Mouse (Mus musculus) forebrain, embryonic 10.5 days (tissue): Measurements from ENCODE around the gene Tmem201. TPM values are rescaled to one million over a fixed set of nuclear protein-coding genes. Genes with fewer than 3 reads are reported as not detected.

Source experiments
- DNase-seq: peaks from one replicate; pipeline ENCODE4 v3.0.0-alpha.2; 2017; ENCODE audit warnings: low spot score; ENCODE audit errors: extremely low spot score
- H3K27ac ChIP-seq: fragments of 300-500 bp; sonication (generic); 2 replicates; pipeline ENCODE4 v1.5.1; 2016; ENCODE audit warnings: mild to moderate bottlenecking
- H3K27me3 ChIP-seq: fragments of 300-500 bp; sonication (generic); 2 replicates; pipeline ENCODE4 v1.6.1; 2016; ENCODE audit warnings: mild to moderate bottlenecking; ENCODE audit not compliant: poor library complexity, severe bottlenecking
- H3K36me3 ChIP-seq: fragments of 300-500 bp; sonication (generic); replicated peaks from 2 replicates; pipeline ENCODE4 v1.6.1; 2016; ENCODE audit warnings: mild to moderate bottlenecking, moderate library complexity
- H3K4me1 ChIP-seq: fragments of 300-500 bp; sonication (generic); 2 replicates; pipeline ENCODE4 v1.6.1; 2016
- H3K4me3 ChIP-seq: fragments of 300-500 bp; sonication (generic); 2 replicates; pipeline ENCODE4 v1.5.1; 2016; ENCODE audit warnings: mild to moderate bottlenecking, moderate library complexity
- H3K9me3 ChIP-seq: fragments of 300-500 bp; sonication (generic); 2 replicates; pipeline ENCODE4 v1.6.1; 2016; ENCODE audit warnings: mild to moderate bottlenecking, moderate library complexity
- WGBS: fragments of 180-500 bp; shearing (Covaris S2); methylation state at CpG from one replicate; pipeline ENCODE4 v1.1.7; 2016; 5-methylcytosine and 5-hydroxymethylcytosine counted together
- polyA plus RNA-seq: library from polyadenylated mRNA; unstranded; fragments of >200 nt; fragmentation: Nextera tagmentation; extraction: Ambion mirVana; gene quantifications from 2 replicates; pipeline ENCODE4 v1.2.1, GENCODE M21; 2016

Gene Tmem201
- polyA plus RNA-seq, 1 experiment from 2014 or later, result 38.7 TPM

DNA sequence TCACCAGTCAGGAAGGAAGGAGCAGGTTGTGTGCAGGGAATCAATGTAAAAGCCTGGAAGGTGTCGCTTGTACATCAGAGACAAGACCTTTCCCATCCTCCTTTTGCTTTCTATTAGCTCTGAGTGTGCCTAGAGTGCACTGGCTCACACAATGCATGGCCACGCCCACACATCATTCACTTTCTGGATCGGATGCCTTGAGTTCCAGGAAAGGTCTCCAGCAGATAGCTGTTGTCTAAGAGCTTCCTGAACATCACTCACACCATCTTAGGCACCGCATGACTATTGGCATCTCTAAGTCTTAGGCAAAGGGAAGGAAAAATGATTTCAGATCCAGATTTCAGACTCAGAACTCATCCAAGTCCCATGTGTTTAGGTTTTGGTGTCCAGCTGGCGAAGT lies 1.6 kb upstream of the Tmem201 start:
- 82% methylated on average over 5 of the region's 5 CpGs for WGBS
- Histone ChIP-seq H3K27me3 (no peaks in the 10 kb centered on the region), H3K9me3 (no peaks in the 10 kb centered on the region), H3K36me3 (peaks cover 45% of the 10 kb centered on the region), H3K27ac (no peak overlapping the region), H3K4me1 (peaks cover 36% of the 10 kb centered on the region), H3K4me3 (no peak overlapping the region)
- DNase-seq, result no peak

- Histone ChIP-seq H3K4me1 (peaks cover 63% of the 10 kb centered on the region), H3K27ac (no peak overlapping the region; the same call in 1 of the 2 replicates), H3K9me3 (no peaks in the 10 kb centered on the region), H3K4me3 (peak overlapping the region; percentile 96), H3K36me3 (peaks cover 44% of the 10 kb centered on the region), H3K27me3 (no peaks in the 10 kb centered on the region)
- 61% methylated on average over 4 of the region's 4 CpGs for WGBS
- DNase-seq, result no peak
These were observed 1.3 kb downstream of the Tmem201 start for GRCm38 (mm10) chr4:149736581-149736980.

GRCm38 (mm10) chr4:149735624-149736250 lies 2.1 kb downstream of the Tmem201 start:
- 87% methylated on average over 5 of the region's 5 CpGs for WGBS
- Histone ChIP-seq H3K27me3 (no peaks in the 10 kb centered on the region), H3K4me3 (peak overlapping the region; percentile 96), H3K36me3 (peaks cover 45% of the 10 kb centered on the region), H3K27ac (no peak overlapping the region), H3K9me3 (no peaks in the 10 kb centered on the region), H3K4me1 (peaks cover 66% of the 10 kb centered on the region)
- no peak for DNase-seq

GRCm38 (mm10) chr4:149734730-149735475 lies 2.9 kb downstream of the Tmem201 start:
- Histone ChIP-seq H3K9me3 (no peaks in the 10 kb centered on the region), H3K36me3 (peaks cover 53% of the 10 kb centered on the region), H3K4me3 (peak overlapping the region; percentile 96), H3K27me3 (no peaks in the 10 kb centered on the region), H3K27ac (no peak overlapping the region), H3K4me1 (peaks cover 66% of the 10 kb centered on the region)
- 85% methylated on average over 10 of the region's 10 CpGs for WGBS
- no peak for DNase-seq

DNA sequence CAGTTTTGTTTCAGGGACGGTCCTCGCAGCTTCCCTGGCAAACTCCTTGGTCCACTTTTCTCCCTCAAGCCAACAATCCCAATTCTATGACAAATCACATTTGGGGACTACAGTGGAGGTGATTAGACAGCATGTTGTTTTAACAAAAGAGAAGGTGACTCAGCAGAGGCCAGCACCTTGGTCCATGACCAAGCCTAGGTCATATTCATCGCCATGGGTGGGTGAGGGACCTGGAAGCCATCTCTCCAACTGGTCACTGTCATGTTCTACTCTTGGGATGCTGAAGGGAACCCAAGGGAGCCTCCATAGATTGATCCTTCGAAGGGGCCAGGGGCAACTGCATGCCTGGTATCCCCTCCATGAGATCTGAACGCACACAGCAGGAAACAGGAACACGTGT lies 3.6 kb downstream of the Tmem201 start:
- 93% methylated on average over 6 of the region's 6 CpGs for WGBS
- Histone ChIP-seq H3K27ac (peak overlapping the region; percentile 63; the same call in 1 of the 2 replicates), H3K27me3 (no peaks in the 10 kb centered on the region), H3K36me3 (peaks cover 60% of the 10 kb centered on the region), H3K4me3 (no peak overlapping the region), H3K4me1 (peaks cover 72% of the 10 kb centered on the region), H3K9me3 (no peaks in the 10 kb centered on the region)
- no peak for DNase-seq

GRCm38 (mm10) chr4:149733748-149734147 lies 4.1 kb downstream of the Tmem201 start:
- peaks cover 77% of the 10 kb centered on the region for H3K4me1 ChIP-seq
- H3K36me3 ChIP-seq, result peaks cover 65% of the 10 kb centered on the region

GRCm38 (mm10) chr4:149732800-149733199 lies 5.0 kb downstream of the Tmem201 start:
- Histone ChIP-seq H3K4me1 (peaks cover 70% of the 10 kb centered on the region), H3K9me3 (no peaks in the 10 kb centered on the region), H3K36me3 (peaks cover 74% of the 10 kb centered on the region), H3K27ac (0 out of 2 replicates have a peak overlapping the region, but pooled peaks have one; percentile 13), H3K27me3 (no peaks in the 10 kb centered on the region), H3K4me3 (no peak overlapping the region)
- no peak for DNase-seq
- 85% methylated on average over 10 of the region's 10 CpGs for WGBS

More at GRCm38 (mm10) chr4:149733748-149734147, 4.1 kb downstream of the Tmem201 start:
- Histone ChIP-seq H3K27ac (peak overlapping the region; percentile 63), H3K9me3 (no peaks in the 10 kb centered on the region), H3K4me3 (peak overlapping the region; percentile 26; the same call in 1 of the 2 replicates), H3K27me3 (no peaks in the 10 kb centered on the region)
- WGBS, result 65% methylated on average over 6 of the region's 6 CpGs
- DNase-seq, result no peak

DNA sequence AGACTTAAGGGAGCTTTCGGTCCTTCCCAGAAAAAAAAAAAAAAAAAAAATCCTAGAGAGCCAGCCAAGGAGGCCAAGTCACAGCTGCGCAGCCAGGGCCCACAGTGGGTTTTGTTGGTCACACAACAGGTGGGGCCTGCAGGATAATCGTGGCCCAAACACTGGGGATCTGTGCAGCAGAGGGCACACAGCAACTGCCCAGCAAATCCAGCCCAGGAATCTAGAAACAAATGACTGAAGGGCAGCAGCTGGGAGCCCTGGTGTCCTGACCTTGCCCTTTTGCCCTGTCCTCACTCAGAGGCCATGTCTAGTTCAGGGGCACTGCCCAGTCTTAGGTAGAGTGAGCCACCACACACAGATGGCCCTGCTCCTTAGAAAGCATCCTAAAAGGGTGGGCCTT lies 5.5 kb downstream of the Tmem201 start:
- H3K36me3 ChIP-seq, result peaks cover 79% of the 10 kb centered on the region
- WGBS, result 89% methylated on average over 3 of the region's 3 CpGs
- 0 out of 2 replicates have a peak overlapping the region, but pooled peaks have one; percentile 13 for H3K27ac ChIP-seq
- no peaks in the 10 kb centered on the region for H3K9me3 ChIP-seq
- H3K27me3 ChIP-seq, result no peaks in the 10 kb centered on the region
- DNase-seq, result no peak
- H3K4me1 ChIP-seq, result peaks cover 69% of the 10 kb centered on the region
- H3K4me3 ChIP-seq, result no peak overlapping the region

GRCm38 (mm10) chr4:149730827-149731226 lies 7.0 kb downstream of the Tmem201 start:
- H3K4me3 ChIP-seq, result no peak overlapping the region
- peaks cover 92% of the 10 kb centered on the region for H3K36me3 ChIP-seq
- H3K27ac ChIP-seq, result no peak overlapping the region
- H3K9me3 ChIP-seq, result no peaks in the 10 kb centered on the region
- no peak for DNase-seq
- WGBS, result 87% methylated on average over 7 of the region's 7 CpGs
- peaks cover 54% of the 10 kb centered on the region for H3K4me1 ChIP-seq
- H3K27me3 ChIP-seq, result no peaks in the 10 kb centered on the region

DNA sequence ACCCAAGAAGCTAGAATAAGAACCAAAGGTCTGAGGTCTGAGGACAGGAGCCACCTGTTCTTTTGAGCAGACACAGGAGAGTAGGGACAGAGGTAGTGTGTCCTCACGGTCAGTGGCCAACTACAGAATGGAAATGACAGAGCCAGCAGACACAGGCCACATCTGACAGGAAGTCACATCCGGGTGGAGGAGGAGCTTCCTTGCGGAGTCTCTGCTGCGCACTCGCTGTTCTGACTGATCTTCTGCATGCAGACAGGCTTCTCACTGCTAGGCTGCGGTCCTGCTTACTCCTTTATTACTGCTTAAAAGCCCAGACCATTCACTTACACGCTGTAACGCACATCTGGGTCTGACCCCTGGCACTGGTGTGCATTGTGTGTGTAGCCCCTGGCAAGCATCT lies 9.0 kb downstream of the Tmem201 start:
- Histone ChIP-seq H3K9me3 (no peaks in the 10 kb centered on the region), H3K27me3 (no peaks in the 10 kb centered on the region), H3K27ac (0 out of 2 replicates have a peak overlapping the region, but pooled peaks have one; percentile 0), H3K36me3 (peaks cover 92% of the 10 kb centered on the region), H3K4me3 (no peak overlapping the region), H3K4me1 (peaks cover 37% of the 10 kb centered on the region)
- DNase-seq, result no peak
- 79% methylated on average over 8 of the region's 8 CpGs for WGBS

GRCm38 (mm10) chr4:149727636-149728035 lies 10.2 kb downstream of the Tmem201 start:
- 95% methylated on average over 5 of the region's 5 CpGs for WGBS
- Histone ChIP-seq H3K4me1 (peaks cover 25% of the 10 kb centered on the region), H3K4me3 (no peak overlapping the region), H3K27ac (no peak overlapping the region), H3K36me3 (peaks cover 98% of the 10 kb centered on the region), H3K9me3 (no peaks in the 10 kb centered on the region), H3K27me3 (no peaks in the 10 kb centered on the region)
- DNase-seq, result no peak

GRCm38 (mm10) chr4:149725661-149726350 lies 12.0 kb downstream of the Tmem201 start:
- no peak overlapping the region for H3K27ac ChIP-seq
- H3K4me3 ChIP-seq, result no peak overlapping the region
- H3K4me1 ChIP-seq, result peaks cover 13% of the 10 kb centered on the region
- H3K9me3 ChIP-seq, result no peaks in the 10 kb centered on the region
- DNase-seq, result peak; percentile 48
- peaks cover 100% of the 10 kb centered on the region for H3K36me3 ChIP-seq
- H3K27me3 ChIP-seq, result no peaks in the 10 kb centered on the region
- WGBS, result 75% methylated on average over 15 of the region's 15 CpGs
